Mouse (Mus musculus): Measurements from ENCODE around the gene Slc38a6.

The Slc38a6 gene

DNA sequence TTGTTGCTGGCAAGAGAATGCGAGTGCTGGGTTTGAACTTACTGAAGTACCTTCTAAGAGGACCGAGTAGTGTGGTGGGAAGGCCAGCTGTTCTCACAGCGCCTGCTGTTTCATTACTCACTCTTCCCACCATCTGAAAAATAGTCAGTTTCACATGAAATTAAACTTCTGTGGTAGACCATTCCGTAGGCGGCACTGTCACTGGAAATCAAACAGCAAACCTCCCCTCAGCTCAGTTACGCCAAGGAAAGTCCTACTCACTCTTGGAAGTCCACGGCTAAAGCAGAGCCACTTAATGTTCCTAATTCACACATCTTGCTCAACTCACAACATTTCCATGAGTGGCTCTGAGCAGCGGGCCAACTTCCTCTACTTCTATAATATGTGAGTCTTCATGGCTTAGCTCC lies 37.6 kb downstream of the Slc38a6 start:
- peak in 1 of 2 experiments; percentile 16 for DNase-seq (ENCODE audit: low spot score in 2 of 2)

DNA sequence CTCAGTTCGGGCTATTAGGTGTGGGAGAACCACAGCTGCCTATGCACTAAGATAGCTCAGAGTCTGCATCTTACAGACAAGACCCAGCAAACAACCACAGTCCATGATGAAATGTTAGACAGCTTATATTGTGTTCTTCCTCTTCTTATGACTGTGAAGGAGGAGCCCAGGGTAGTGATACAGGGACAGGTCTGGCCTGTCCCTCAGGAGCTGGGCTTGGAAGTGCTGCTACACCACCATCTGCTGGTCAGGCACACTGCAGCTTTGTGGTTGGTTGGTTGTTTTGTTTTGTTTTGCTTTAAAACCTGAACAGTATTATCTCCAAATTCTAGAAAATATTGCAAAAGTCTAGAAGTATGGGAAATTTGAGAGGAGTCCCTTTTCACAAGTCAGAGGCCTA lies 38.2 kb downstream of the Slc38a6 start:
- no peak for DNase-seq (ENCODE audit: low spot score in 2 of 2)

DNA sequence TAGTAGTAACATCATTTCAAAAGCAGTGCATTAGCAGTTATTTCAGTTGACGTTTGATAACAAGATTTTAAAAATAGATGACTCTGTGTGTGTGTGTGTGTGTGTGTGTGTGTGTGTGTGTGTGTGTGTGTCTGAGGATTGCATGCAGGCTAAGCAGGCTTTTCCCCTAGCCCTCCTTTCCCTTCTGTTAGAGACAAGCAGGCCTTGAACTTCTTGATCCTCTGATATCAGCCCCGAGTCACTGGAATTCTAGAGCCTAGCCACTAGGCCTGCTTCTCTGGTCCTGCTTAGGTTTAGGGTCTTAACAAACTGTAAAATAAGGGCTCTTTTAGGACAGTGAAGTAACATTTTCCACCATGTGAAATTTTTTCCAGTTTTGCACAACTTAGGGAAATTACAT lies 38.6 kb downstream of the Slc38a6 start:
- no peak for DNase-seq (ENCODE audit: low spot score in 2 of 2)

DNA sequence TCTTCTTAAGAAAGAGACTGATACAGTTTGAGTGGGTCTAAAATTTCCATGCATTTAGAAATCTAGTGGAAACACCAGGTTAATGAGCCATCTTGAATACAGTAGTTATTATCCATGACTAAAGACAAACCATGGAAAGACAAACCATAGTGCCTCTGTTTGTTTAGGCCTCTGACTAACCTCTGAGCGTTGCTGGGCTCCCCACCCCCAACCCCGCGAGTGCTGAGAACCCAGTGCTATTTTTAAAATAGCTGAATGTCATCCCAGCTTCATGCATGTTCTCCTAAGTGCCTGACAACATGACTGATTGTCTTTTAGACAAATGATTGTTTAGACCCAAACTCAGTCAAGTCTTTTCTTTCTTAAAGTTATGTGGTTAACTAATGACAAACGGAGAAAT lies 39.0 kb downstream of the Slc38a6 start:
- no peak for DNase-seq (ENCODE audit: low spot score in 2 of 2)

DNA sequence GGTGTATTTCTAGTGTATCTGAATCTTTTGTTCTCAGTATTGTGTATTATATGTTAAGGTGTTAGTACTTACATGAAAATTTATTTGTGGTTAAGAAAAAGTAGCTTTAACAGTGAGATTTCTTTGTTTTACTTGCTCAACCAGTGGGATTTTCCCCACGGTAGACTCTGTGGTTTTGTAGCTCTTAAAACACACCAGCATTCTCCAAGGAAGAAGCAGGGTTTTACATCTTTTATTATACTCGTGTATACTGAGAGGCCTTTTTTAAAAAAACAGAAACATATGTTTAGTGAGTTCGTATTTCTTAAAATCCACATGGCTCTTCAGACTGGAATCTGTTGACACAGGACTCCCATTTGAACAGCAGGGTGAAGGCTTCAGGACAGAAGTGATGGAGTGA lies 40.8 kb downstream of the Slc38a6 start:
- no peak for DNase-seq (ENCODE audit: low spot score in 2 of 2)

DNA sequence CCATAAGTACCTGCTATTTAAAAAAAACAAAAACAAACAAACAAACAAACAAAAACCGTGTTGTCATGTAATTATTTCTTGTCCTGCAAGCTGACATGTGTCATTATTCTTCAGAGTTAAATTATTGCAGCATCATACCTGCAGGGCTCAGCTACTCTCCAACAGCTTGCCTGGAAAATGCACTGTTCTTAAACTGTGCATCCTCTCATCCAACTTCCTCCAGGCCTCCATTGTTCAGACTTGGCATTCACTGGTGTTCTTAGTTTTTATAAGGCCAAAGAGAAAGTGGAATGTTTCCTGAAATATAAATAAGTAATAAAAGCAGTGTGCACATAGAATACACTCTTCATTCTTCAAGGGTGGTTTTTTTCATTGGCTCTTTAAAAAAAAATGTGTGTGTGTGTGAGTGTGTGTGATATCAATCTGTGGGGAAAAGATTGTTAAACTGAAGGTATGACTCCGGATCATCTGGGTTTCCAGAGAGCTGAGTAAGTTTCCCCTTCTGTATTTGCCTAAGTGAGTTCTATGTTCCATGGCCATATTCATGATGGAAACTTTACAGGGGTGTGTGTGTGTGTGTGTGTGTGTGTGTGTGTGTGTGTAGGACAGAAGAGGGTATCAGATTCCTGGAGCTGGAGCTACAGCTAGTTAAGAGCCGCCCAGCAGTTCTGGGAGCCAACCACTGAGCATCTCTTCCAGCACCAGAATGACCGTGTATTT lies 42.0 kb downstream of the Slc38a6 start:
- no peak for DNase-seq (ENCODE audit: low spot score in 2 of 2)

DNA sequence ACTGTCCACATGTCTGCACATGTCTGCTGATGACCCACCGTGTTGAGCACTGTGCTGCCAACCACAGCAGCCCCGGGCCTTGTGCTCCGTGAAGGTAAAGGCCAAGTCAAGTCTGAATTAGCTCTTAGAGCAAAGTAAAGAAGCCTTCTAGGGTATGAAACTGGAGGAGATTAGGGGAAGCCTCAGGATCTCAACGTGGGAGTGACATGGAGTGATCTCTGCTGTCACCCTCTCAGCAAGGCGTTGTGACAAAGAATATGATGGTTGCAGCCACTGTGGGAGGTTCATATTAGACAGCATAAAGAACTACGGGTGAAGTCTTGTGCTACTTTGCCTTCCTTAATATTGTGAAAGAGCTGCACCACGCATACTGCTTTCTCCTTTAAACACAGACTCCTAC lies 43.7 kb downstream of the Slc38a6 start:
- DNase-seq (ENCODE audit: low spot score in 2 of 2) = no peak

DNA sequence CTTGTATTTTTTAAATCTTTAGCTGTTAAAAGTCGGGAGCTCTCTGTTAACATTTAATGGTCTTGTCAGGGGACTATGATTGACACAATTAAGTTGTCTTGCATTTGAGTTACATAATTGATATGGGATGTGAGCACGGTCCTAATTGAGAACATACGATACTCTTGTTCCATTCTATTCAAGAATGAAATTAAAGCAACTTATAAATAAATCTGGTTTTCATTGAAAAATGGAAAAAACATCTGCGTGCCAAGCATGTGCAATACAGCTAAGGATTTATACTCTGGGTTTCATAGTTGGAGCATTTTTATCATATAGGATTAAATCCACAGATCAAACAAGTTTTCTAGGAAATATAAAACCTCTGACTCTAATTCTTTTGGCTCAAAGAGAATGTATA lies 46.1 kb downstream of the Slc38a6 start:
- DNase-seq (ENCODE audit: low spot score in 2 of 2) = no peak

DNA sequence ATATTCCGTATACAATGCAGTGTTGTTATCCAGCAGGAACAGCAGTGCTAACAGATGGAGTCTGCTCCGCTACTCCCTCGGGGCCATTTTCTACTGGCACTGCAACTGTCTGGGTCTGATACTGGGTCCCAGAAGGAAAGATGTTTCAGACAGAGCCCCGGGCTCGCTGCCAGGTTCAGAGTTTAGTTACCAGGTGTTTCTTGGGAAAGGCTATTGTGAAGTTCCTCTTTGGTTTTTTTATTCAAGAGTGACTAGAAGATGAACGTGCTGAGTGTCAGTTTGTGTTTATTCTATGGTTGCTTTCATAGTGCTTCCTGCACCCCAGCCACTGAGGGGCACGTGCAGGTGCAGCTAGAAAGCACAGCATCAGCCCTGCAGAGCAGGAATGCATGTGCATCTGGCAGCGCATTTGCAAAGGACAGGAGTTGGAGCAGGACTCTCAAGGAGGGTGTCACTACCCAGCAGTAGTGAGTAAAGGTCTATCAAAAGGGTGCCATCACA lies 47.5 kb downstream of the Slc38a6 start:
- DNase-seq (ENCODE audit: low spot score in 2 of 2) = no peak

DNA sequence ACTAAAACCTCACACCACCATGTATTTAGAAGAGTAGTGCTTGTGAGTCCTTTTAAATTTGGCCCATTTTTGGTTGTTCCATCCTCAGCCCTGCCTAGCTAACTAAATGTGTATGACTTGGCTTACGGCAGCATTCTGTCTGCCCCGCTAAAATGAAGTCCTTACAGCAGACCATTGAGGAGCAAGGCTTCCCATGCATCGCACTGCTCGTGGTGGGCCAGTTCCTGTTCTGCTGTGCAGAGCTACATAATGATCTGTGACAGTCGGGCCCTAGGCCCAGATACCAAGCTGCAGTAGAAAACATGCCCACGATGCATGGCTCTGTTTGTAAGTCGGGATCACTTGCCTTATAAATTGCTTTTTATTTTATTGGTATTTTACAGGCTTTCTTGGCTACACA lies 50.5 kb downstream of the Slc38a6 start:
- no peak for DNase-seq (ENCODE audit: low spot score in 2 of 2)

DNA sequence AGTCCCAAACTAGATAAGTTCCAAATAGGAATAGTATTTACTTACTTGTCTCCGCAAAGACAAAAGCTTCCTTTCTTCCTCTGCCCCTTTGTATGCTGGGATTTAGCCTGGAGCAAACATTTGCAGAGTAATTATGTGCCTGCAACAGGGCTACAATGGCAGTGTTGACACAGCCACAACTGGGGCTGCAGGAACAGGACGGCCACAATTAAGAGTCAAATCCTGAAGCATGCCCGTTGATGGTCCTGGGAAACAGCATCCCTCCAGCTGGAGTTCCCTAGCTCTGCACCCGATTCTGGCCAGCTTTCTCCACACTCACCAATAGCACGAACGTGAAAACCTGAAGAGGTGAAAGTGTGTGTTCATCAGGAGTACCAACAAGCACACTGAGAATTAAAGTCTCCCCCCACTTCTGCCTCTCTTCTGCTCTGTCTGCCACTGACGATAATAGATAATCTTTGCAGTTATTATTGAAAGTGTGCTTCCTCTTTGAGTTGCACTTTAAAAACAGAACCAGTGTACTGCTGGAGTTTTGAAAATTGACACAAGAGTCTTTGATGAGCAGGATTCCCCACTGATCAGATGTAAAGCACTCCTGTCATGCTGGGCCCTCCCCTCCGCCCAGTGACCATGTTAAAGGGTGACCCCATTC lies 54.2 kb downstream of the Slc38a6 start:
- DNase-seq (ENCODE audit: low spot score in 2 of 2) = no peak

DNA sequence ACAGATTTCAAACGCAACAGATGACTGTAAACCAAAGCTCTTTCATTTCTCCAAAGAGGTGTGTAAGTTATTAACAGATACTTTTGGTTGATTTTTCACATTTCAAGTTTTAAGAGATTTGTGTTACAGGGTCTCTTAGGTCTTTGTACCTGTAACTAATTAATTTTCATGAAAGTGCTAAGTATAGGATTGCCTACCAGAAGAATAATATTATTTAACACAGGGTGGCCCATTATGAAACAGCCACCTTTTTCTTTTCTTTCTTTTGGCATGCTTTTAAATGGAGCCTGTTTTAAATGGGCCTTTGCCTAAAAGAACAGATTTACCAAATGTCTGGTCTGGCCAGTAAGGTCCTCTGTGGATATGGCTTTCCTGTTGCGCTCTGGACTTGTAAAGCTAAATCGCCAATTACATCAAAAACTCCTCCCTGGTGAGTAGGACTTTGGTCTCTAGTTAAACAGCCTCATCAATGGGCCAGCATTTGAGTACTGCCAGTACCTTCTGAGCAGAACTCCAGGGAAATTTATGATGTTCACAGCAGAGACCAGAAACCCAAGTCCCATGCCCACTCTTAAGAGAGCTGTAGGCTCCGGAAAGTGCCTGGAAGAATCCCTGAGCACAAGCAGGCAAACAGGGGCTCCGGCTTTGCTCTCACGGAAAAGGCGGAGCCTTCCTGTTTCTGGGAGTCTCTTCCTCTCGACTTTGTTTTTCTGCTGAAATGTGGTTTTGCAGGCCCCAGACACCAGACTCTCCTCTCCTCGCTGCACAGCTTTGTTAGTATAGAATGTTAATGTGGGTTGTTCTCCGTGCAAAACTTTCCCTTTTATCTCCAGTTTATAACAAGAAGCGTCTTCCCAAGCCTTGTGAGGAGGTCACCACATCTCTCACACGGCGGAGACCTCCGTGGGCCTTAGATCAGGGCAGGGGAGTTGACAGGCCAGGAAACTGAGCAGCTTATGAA lies 55.4 kb downstream of the Slc38a6 start:
- DNase-seq (ENCODE audit: low spot score in 2 of 2) = no peak

DNA sequence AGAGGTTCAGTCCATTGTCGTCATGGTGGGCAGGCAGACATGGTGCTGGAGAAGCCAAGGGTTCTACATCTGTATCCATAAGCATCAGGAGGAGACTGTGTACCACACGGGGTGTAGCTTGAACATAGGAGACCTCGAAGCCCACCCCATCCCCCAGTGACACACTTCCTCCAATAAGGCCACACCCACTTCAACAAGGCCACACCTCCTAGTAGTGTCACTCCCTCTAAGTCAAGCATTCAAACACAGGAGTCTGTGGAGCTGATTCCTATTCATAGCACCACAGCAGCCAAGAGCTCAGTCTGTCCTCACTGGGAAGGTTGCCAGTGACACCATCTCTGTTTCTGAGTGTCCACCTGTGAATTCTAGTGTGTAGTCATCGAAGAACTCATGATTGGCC lies 57.7 kb downstream of the Slc38a6 start:
- DNase-seq (ENCODE audit: low spot score in 2 of 2) = no peak

DNA sequence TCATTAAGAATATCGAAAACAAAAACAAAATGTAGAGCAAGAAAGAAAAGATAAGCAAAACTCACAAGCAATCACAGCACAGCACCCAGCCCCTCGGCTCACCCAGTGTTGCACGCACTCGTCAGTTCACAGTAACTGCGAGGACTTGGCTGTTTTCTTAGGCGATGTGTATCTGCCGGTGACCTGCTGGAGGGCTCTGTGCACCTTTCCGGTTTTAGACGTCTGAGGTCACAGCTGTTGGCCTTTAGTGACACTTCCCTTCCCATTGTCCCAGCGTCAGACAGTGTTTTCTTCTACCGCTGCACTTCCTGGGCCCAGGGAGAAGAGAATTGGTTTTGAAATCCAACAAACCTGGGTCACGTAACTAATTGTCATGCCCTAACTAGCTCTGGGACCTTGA lies 58.6 kb downstream of the Slc38a6 start:
- DNase-seq (ENCODE audit: low spot score in 2 of 2) = no peak

DNA sequence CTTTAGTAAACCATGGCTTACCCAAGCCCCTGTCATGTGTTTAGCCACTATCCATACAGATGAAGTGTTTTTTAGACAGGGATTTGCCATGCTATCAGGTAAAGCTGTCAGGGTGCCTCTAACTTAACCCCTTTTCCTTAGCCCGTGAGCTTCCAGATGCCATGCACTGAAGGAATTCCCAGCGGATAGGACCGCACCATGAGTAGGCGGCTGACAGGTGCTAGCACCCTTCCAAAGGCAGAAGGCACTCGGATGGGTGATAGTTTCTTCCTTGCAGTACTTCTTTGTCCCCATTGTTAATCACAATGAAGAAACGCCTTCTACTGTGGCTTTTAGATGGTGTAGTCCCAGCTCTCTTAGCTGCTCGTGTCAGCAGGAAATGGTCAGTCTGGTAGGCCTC lies 60.6 kb downstream of the Slc38a6 start:
- no peak for DNase-seq (ENCODE audit: low spot score in 2 of 2)

DNA sequence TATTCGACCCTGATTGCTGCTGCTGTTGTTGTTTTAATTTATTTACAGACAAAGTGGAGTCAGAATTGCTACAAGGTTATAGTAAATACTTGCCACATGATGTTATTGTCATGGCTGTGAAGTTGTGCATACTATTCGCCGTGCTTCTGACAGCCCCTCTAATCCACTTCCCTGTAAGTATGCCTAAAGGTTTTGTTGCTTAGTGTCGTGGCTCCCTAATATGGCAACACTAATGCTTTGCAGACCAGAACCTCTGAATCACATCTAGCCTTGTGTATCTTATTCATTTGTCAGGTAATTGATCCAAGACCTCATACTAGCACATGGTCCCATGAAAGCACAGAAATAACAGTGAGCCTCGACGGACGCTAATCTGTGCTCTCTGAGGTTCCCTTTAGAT lies 63.9 kb downstream of the Slc38a6 start:
- DNase-seq (ENCODE audit: low spot score in 2 of 2) = no peak

DNA sequence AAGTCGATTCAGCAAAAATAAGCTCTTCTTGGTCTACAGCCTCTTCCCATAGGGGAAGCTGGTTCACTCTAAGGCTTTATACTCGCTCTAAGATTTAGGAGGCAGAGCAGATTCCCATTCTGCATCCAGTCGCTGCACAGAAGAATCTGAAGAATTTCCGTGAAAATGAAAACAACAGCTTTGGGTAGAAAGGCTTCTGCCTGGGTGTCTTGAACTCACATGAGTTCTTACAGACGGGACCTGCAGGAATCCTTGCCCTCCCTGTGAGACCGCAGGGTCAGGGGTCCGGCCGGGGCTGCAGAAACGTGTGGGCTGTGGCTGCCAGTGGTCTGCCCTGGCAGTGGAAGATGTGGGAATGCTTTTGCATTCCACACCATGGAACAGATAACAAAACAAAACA lies 64.4 kb downstream of the Slc38a6 start:
- DNase-seq (ENCODE audit: low spot score in 2 of 2) = no peak

DNA sequence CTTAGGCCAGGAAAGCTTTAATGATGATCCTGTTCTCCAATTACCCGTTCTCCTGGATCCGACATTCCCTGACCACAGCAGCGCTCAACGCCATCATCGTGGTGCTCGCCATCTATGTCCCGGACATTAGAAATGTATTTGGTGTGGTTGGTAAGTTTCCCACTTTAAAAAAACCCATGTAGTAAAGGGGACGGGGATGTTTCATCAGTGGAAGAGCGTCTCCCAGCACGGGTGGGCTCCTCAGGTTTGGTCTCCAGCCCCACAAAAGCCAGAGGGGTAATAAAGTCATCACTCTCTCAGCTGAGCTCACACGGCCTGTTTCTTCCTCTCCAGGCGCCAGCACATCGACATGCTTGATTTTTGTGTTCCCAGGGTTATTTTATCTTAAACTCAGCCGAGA lies 65.2 kb downstream of the Slc38a6 start:
- no peak for DNase-seq (ENCODE audit: low spot score in 2 of 2)

DNA sequence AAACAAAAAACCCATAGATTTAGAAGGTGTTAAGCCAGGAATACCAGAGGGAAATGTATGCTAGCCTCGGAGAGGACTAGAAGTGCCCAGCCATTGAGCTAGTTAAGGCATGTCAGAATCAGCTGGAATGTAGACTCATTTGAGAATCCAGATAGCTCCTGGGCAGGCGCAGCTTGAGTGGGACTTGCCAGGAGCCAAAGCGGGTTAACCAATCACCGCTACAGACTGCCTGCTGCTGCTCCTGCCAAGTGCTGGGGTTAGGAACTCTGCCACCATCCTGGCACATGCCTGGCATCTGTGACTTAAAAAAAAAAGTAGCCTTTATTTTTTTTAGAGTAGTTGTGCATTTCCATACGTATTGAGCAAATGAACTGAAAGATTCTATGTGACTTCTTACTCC lies 66.8 kb downstream of the Slc38a6 start:
- DNase-seq (ENCODE audit: low spot score in 2 of 2) = no peak

DNA sequence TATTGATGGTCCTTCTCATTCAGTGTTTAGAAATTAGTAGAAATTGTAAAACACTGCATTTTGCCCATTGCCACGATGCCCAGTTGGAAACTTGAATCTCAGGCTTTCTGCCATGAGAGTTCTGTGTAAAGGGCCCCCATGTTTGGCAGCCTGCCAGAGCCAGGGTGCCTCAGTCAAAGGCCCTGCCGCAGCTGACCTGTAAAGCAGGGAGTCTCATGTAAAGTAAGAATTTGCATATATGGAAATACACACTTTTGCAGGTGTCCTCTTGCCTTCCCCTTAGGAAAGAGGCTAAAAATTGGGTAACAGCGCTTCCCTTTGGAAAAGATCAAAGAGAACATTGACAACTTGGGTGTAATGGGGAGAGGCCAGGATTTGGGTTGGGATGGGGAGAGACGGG lies 67.9 kb downstream of the Slc38a6 start:
- no peak for DNase-seq (ENCODE audit: low spot score in 2 of 2)

DNA sequence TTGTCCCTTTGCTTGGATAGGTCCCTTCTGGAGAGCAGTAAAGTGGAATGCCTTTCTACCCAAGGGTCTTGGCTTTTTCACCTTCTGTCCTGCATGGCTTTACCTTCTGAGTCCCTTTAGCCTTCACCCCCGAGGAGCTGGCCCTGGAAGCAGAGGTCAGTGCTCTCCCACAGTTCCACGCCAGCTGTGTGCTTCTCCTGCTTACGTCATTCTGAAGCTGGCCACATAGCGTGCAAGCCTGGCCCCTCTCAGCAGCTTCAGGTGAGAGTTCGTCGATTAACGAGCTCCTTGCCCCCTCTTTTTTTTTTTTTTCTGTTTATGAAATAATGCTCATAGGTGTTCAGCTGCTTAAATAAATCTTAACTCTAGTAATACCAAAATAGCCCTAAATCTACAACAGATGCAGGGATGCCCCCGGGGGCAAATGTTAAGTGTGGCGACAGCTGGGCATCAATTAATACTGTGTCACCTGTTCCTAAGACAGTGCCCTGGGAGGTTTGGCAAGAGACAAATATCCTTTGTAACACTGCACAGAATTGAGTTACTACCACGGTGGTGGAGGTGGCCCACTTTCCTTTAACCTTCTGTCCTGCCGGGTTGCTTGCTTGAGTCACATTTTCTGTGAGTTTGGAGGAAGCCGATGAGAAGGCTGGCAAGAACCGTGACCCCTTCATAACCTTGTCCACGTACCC lies 68.7 kb downstream of the Slc38a6 start:
- DNase-seq (ENCODE audit: low spot score in 2 of 2) = no peak

DNA sequence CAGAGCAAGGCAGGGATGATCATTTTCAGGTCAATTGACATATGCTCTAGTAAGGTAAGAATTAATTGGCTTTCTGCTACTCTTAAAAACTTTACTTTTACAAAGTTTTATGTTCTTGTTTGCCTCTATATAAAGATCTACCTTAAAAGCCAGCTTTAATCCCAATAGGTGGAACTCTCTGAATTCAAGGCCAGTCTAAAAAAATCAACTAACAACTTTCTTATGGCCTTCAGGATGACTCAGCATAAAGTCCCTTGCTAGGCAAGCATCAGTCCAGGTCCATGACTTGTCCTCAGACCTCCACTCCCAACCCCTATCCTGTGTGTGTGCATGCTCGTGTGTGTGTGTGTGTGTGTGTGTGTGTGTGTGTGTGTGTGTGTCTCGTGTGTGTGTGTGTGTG lies 70.1 kb downstream of the Slc38a6 start:
- no peak for DNase-seq (ENCODE audit: low spot score in 2 of 2)
